In the genomic region with DNA sequence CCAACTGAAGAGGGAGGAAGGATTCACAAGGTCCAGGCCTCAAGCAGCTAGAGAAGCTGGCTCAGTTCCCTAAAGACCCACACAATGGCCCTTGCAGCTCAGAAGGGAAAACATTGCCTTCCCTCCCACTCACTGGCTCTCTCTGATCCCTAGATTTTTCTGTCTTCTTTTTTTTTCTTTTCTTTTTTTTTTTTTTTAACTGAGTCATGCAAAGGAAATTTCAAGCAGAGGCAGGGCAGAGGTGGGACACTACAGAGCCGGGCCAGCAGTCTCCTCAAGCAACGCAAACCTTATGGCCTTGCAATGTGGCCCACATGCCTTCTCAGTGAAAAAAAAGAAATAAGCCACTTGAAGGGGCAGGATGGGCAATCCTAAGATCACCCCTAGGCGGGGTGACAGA, we compare ENCODE assay signal across 15 mouse cellular contexts. TPM values are rescaled to one million over a fixed set of nuclear protein-coding genes. Genes with fewer than 3 reads are reported as not detected.
DNase-seq lines count a peak whose midpoint lies in the region; ATAC-seq and TF ChIP-seq lines count a peak whose summit lies in the region.
"Had no signal": no experiment of that assay in that cellular context is flagged by ENCODE, and none has a peak within 500 bp of the region (broad histone marks: within the 10 kb centered on the region; RNA-seq: fewer than 3 reads in every experiment).

No protein-coding gene starts in this region.

- no peak overlapping the region for H3K4me2 ChIP-seq in neural tube, embryonic 13.5 days
- H3K4me2 ChIP-seq in neural tube, embryonic 15.5 days: no peak overlapping the region
- no peak overlapping the region for H3K4me2 ChIP-seq in stomach, embryonic 16.5 days (ENCODE audit: low read depth, low read length)
- H3K4me2 ChIP-seq in hindbrain, embryonic 14.5 days (replicated peaks): no peak overlapping the region
- H3K4me2 ChIP-seq: embryonic facial prominence, embryonic 13.5 days; limb, embryonic 12.5 days; midbrain, embryonic 11.5 days had no signal

- H3K4me1 ChIP-seq in neural tube, embryonic 13.5 days (replicated peaks): peaks cover 4% of the 10 kb centered on the region
- no peaks in the 10 kb centered on the region for H3K4me1 ChIP-seq in neural tube, embryonic 15.5 days
- 0 out of 2 replicates have a peak, but pooled peaks cover 4% of the 10 kb centered on the region for H3K4me1 ChIP-seq in embryonic fibroblast, embryonic 13.5 days (ENCODE audit: control insufficient read depth, insufficient read depth, low read length)
- peaks cover 25% of the 10 kb centered on the region for H3K4me1 ChIP-seq in stomach, embryonic 16.5 days (ENCODE audit: control insufficient read depth, insufficient read depth, low read length)
- H3K4me1 ChIP-seq in hindbrain, embryonic 14.5 days (replicated peaks; ENCODE audit: control insufficient read depth, insufficient read depth, low read length): no peaks in the 10 kb centered on the region

- H3K27ac ChIP-seq in neural tube, embryonic 13.5 days (replicated peaks): 0 out of 2 replicates have a peak overlapping the region, but pooled peaks have one; percentile 33
- H3K27ac ChIP-seq in neural tube, embryonic 15.5 days (replicated peaks): no peak overlapping the region
- peak overlapping the region; percentile 86 for H3K27ac ChIP-seq in embryonic fibroblast, embryonic 13.5 days (ENCODE audit: insufficient read depth, low read length)
- H3K27ac ChIP-seq in stomach, embryonic 16.5 days (ENCODE audit: low read length): peak overlapping the region; percentile 44; the same call in 1 of the 2 replicates
- no peak overlapping the region for H3K27ac ChIP-seq in hindbrain, embryonic 14.5 days
- H3K27ac ChIP-seq: embryonic facial prominence, embryonic 13.5 days had no signal

- TF ChIP-seq CTCF in embryonic fibroblast, embryonic 13.5 days (IDR thresholded peaks at IDR 0.05; ENCODE audit: borderline replicate concordance, insufficient read depth, low read length): no peak

- H3K9me3 ChIP-seq in neural tube, embryonic 13.5 days: no peaks in the 10 kb centered on the region
- H3K9me3 ChIP-seq in neural tube, embryonic 15.5 days (replicated peaks): no peaks in the 10 kb centered on the region
- no peaks in the 10 kb centered on the region for H3K9me3 ChIP-seq in stomach, embryonic 16.5 days (replicated peaks; ENCODE audit: control insufficient read depth, low read length)
- no peaks in the 10 kb centered on the region for H3K9me3 ChIP-seq in hindbrain, embryonic 14.5 days (ENCODE audit: control insufficient read depth, low read length)
- H3K9me3 ChIP-seq: embryonic facial prominence, embryonic 13.5 days; limb, embryonic 12.5 days had no signal

- ATAC-seq in neural tube, embryonic 13.5 days (ENCODE audit: low read depth): no peak
- no peak for ATAC-seq in neural tube, embryonic 15.5 days (ENCODE audit: low FRiP score)
- ATAC-seq in stomach, embryonic 16.5 days (ENCODE audit: insufficient read depth, low FRiP score): no peak
- no peak for ATAC-seq in hindbrain, embryonic 14.5 days (ENCODE audit: low FRiP score)
- ATAC-seq: liver, postnatal 0 days had no signal

- H3K36me3 ChIP-seq in neural tube, embryonic 13.5 days: no peaks in the 10 kb centered on the region
- H3K36me3 ChIP-seq in neural tube, embryonic 15.5 days: no peaks in the 10 kb centered on the region
- no peaks in the 10 kb centered on the region for H3K36me3 ChIP-seq in stomach, embryonic 16.5 days (ENCODE audit: control insufficient read depth, insufficient read depth, low read length)
- H3K36me3 ChIP-seq in hindbrain, embryonic 14.5 days (replicated peaks; ENCODE audit: control insufficient read depth, insufficient read depth): no peaks in the 10 kb centered on the region
- H3K36me3 ChIP-seq: embryonic facial prominence, embryonic 13.5 days; limb, embryonic 12.5 days had no signal

- H3K27me3 ChIP-seq in neural tube, embryonic 13.5 days: no peaks in the 10 kb centered on the region
- no peaks in the 10 kb centered on the region for H3K27me3 ChIP-seq in neural tube, embryonic 15.5 days (replicated peaks)
- no peaks in the 10 kb centered on the region for H3K27me3 ChIP-seq in stomach, embryonic 16.5 days (ENCODE audit: control insufficient read depth, insufficient read depth, low read length)
- no peaks in the 10 kb centered on the region for H3K27me3 ChIP-seq in hindbrain, embryonic 14.5 days (ENCODE audit: control insufficient read depth, insufficient read depth, low read length)
- H3K27me3 ChIP-seq: CH12.LX; embryonic facial prominence, embryonic 13.5 days; limb, embryonic 12.5 days had no signal

- TF ChIP-seq POLR2A in embryonic fibroblast, embryonic 13.5 days (IDR thresholded peaks at IDR 0.05; ENCODE audit: low read depth, low read length): no peak

- 81% methylated on average over 3 of the region's 3 CpGs for whole genome bisulfite sequencing in neural tube, embryonic 13.5 days
- 86% methylated on average over 3 of the region's 3 CpGs for WGBS in neural tube, embryonic 15.5 days
- 62% methylated on average over 3 of the region's 3 CpGs for WGBS in stomach, embryonic 16.5 days
- 85% methylated on average over 3 of the region's 3 CpGs for WGBS in hindbrain, embryonic 14.5 days

- no peak overlapping the region for H3K9ac ChIP-seq in neural tube, embryonic 13.5 days
- no peak overlapping the region for H3K9ac ChIP-seq in neural tube, embryonic 15.5 days (replicated peaks)
- no peak overlapping the region for H3K9ac ChIP-seq in stomach, embryonic 16.5 days (ENCODE audit: low read length)
- H3K9ac ChIP-seq in hindbrain, embryonic 14.5 days: no peak overlapping the region
- H3K9ac ChIP-seq: embryonic facial prominence, embryonic 13.5 days; limb, embryonic 12.5 days; liver, postnatal 0 days had no signal

- peak; percentile 38 for DNase-seq in kidney, postnatal 14 days
- no peak for DNase-seq in kidney, postnatal 4 days
- no peak for DNase-seq in hindbrain, embryonic 14.5 days (ENCODE audit: low spot score)
- DNase-seq: cerebellum, adult 11 months; gastrocnemius, postnatal 36 days; liver, postnatal 0 days; thymus, adult 18-20 months had no signal

- H3K4me3 ChIP-seq in neural tube, embryonic 13.5 days: no peak overlapping the region
- H3K4me3 ChIP-seq in neural tube, embryonic 15.5 days (replicated peaks): no peak overlapping the region
- no peak overlapping the region for H3K4me3 ChIP-seq in embryonic fibroblast, embryonic 13.5 days (ENCODE audit: insufficient read depth, low read length)
- no peak overlapping the region for H3K4me3 ChIP-seq in stomach, embryonic 16.5 days (replicated peaks; ENCODE audit: low read length)
- H3K4me3 ChIP-seq in hindbrain, embryonic 14.5 days (replicated peaks; ENCODE audit: low read length): no peak overlapping the region
- H3K4me3 ChIP-seq: embryonic facial prominence, embryonic 13.5 days; limb, embryonic 12.5 days had no signal

RNA-seq across cellular contexts. Expression of gene Carmil1, which starts 33.2 kb away (rescaled TPM):
- polyA plus RNA-seq in neural tube, embryonic 13.5 days (2015; fragmentation: Nextera tagmentation; extraction: Ambion mirVana): 25.4 and 26.6 TPM in 2 replicates
- 37.6 and 39.9 TPM in 2 replicates for polyA plus RNA-seq in neural tube, embryonic 15.5 days (2015; fragmentation: Nextera tagmentation; extraction: Ambion mirVana)
- polyA plus RNA-seq in embryonic fibroblast, embryonic 13.5 days (2011; ENCODE audit: insufficient read length, low read depth, missing spikeins): 29.1 TPM in 2 replicates
- polyA plus RNA-seq in stomach, embryonic 16.5 days (2015; fragmentation: Nextera tagmentation; extraction: Ambion mirVana): 38.0 and 41.6 TPM in 2 replicates
- 38.7 and 43.3 TPM in 2 replicates for polyA plus RNA-seq in hindbrain, embryonic 14.5 days (2014; fragmentation: Nextera tagmentation; extraction: Ambion mirVana)

Comparison
In these comparisons a context has a peak if more than half of its experiments do, and no peak if none do; other contexts are left out.
1. H3K27ac ChIP-seq: peak in neural tube, embryonic 13.5 days (single experiment), embryonic fibroblast, embryonic 13.5 days (single experiment) and stomach, embryonic 16.5 days (single experiment); none in neural tube, embryonic 15.5 days (single experiment) and hindbrain, embryonic 14.5 days (single experiment).